Comparison of ENCODE assay signal across 23 mouse cellular contexts in genomic region chr15:22548711-22549271, GRCm38 (mm10). TPM values are rescaled to one million over a fixed set of nuclear protein-coding genes. Genes with fewer than 3 reads are reported as not detected.
DNase-seq lines count a peak whose midpoint lies in the region; ATAC-seq and TF ChIP-seq lines count a peak whose summit lies in the region.
"Had no signal": no experiment of that assay in that cellular context is flagged by ENCODE, and none has a peak within 500 bp of the region (broad histone marks: within the 10 kb centered on the region; RNA-seq: fewer than 3 reads in every experiment).

Gene Cdh18, plus strand, starts transcription at chr15:22549022.

- no peak within 1 kb of the TSS for H3K27ac ChIP-seq in midbrain, embryonic 11.5 days (ENCODE audit: low read depth, low read length)
- no peak within 1 kb of the TSS for H3K27ac ChIP-seq in midbrain, embryonic 10.5 days (replicated peaks)
- no peak within 1 kb of the TSS for H3K27ac ChIP-seq in olfactory bulb, adult 2 months (ENCODE audit: insufficient read depth, low read depth, low read length)
- H3K27ac ChIP-seq: embryonic facial prominence, embryonic 12.5 days; forebrain, embryonic 13.5 days; layer of hippocampus, adult 2 months; liver, embryonic 12.5 days; neural tube, embryonic 13.5 days had no signal

- no peaks in the 10 kb centered on the region for H3K36me3 ChIP-seq in midbrain, embryonic 11.5 days (ENCODE audit: control insufficient read depth, insufficient read depth, low read length)
- H3K36me3 ChIP-seq in midbrain, embryonic 10.5 days: no peaks in the 10 kb centered on the region
- H3K36me3 ChIP-seq: embryonic facial prominence, embryonic 12.5 days; liver, embryonic 12.5 days; neural tube, embryonic 13.5 days had no signal

- WGBS in midbrain, embryonic 11.5 days: 52% methylated on average over 5 of the region's 5 CpGs
- WGBS in midbrain, embryonic 10.5 days: 55% methylated on average over 5 of the region's 5 CpGs
- 39% methylated on average over 5 of the region's 5 CpGs for WGBS in olfactory bulb, adult 2 months

- H3K27me3 ChIP-seq in midbrain, embryonic 11.5 days (ENCODE audit: control insufficient read depth, insufficient read depth, low read length): no peaks in the 10 kb centered on the region
- H3K27me3 ChIP-seq in midbrain, embryonic 10.5 days (ENCODE audit: low read depth, poor library complexity, severe bottlenecking): no peaks in the 10 kb centered on the region
- H3K27me3 ChIP-seq: embryonic facial prominence, embryonic 12.5 days; forebrain, embryonic 13.5 days; liver, embryonic 12.5 days; neural tube, embryonic 13.5 days had no signal

- no peak within 1 kb of the TSS for H3K9ac ChIP-seq in midbrain, embryonic 11.5 days (ENCODE audit: low read length)
- H3K9ac ChIP-seq: embryonic facial prominence, embryonic 12.5 days; forebrain, embryonic 13.5 days; liver, embryonic 12.5 days; neural tube, embryonic 13.5 days had no signal

- H3K9me3 ChIP-seq in midbrain, embryonic 11.5 days (ENCODE audit: control insufficient read depth, low read length): no peaks in the 10 kb centered on the region
- H3K9me3 ChIP-seq in midbrain, embryonic 10.5 days (replicated peaks): no peaks in the 10 kb centered on the region
- H3K9me3 ChIP-seq: embryonic facial prominence, embryonic 12.5 days; forebrain, embryonic 13.5 days; liver, embryonic 12.5 days; neural tube, embryonic 13.5 days had no signal

- TF ChIP-seq POLR2A in olfactory bulb, adult 2 months (IDR thresholded peaks at IDR 0.05; ENCODE audit: insufficient read depth, low read depth, low read length): no peak

- DNase-seq in frontal cortex, postnatal 25 days (ENCODE audit: low spot score in 2 of 2): no peak
- no peak for DNase-seq in midbrain, embryonic 11.5 days (ENCODE audit: low spot score, missing footprints)
- no peak for DNase-seq in midbrain, embryonic 10.5 days (ENCODE audit: low spot score)
- DNase-seq in left cerebral cortex, postnatal 25 days (ENCODE audit: low spot score in 2 of 2): peak in 1 of 2 experiments; percentile 14
- DNase-seq in lung, postnatal 14 days: no peak
- no peak for DNase-seq in kidney, postnatal 25 days
- DNase-seq: adrenal gland, adult 2 months; B cell, adult 2 months; cerebellum, postnatal 25 days; gastrocnemius, postnatal 25 days; kidney, adult 9 months; right cerebral cortex, adult 18-20 months; thymus, adult 18-20 months had no signal

- no peak for TF ChIP-seq CTCF in olfactory bulb, adult 2 months (IDR thresholded peaks at IDR 0.05; ENCODE audit: insufficient read depth, low read depth, low read length)

- H3K4me1 ChIP-seq in midbrain, embryonic 11.5 days (ENCODE audit: control insufficient read depth, insufficient read depth, low read length): no peaks in the 10 kb centered on the region
- no peaks in the 10 kb centered on the region for H3K4me1 ChIP-seq in midbrain, embryonic 10.5 days
- H3K4me1 ChIP-seq in olfactory bulb, adult 2 months (ENCODE audit: control insufficient read depth, insufficient read depth, low read length): no peaks in the 10 kb centered on the region
- H3K4me1 ChIP-seq: embryonic facial prominence, embryonic 12.5 days; forebrain, embryonic 13.5 days; liver, embryonic 12.5 days; neural tube, embryonic 13.5 days had no signal

- H3K4me2 ChIP-seq in midbrain, embryonic 11.5 days: no peak within 1 kb of the TSS
- H3K4me2 ChIP-seq: embryonic facial prominence, embryonic 12.5 days; forebrain, embryonic 13.5 days; heart, embryonic 11.5 days; liver, embryonic 12.5 days; neural tube, embryonic 13.5 days had no signal

- ATAC-seq in frontal cortex, adult (ENCODE audit: low TSS enrichment): peak; percentile 50
- ATAC-seq in midbrain, embryonic 11.5 days (ENCODE audit: low FRiP score): peak; percentile 19; the same call in 1 of the 2 replicates
- ATAC-seq: forebrain, embryonic 13.5 days; liver, embryonic 12.5 days; lung, postnatal 0 days had no signal

- intact Hi-C loops in left cerebral cortex, postnatal 25 days (cut with DNase I): no loop called here

- H3K4me3 ChIP-seq in midbrain, embryonic 11.5 days (ENCODE audit: low read depth, low read length): no peak within 1 kb of the TSS
- no peak within 1 kb of the TSS for H3K4me3 ChIP-seq in midbrain, embryonic 10.5 days
- no peak within 1 kb of the TSS for H3K4me3 ChIP-seq in olfactory bulb, adult 2 months (ENCODE audit: insufficient read depth, low read depth, low read length)
- H3K4me3 ChIP-seq: embryonic facial prominence, embryonic 12.5 days; forebrain, embryonic 13.5 days; layer of hippocampus, adult 2 months; liver, embryonic 12.5 days; neural tube, embryonic 13.5 days had no signal

RNA-seq across cellular contexts. Expression of gene Cdh18, which starts in this region (rescaled TPM):
- polyA plus RNA-seq in midbrain, embryonic 11.5 days (2014; fragmentation: Nextera tagmentation; extraction: Ambion mirVana): 0.42 and 0.57 TPM in 2 replicates
- polyA plus RNA-seq in midbrain, embryonic 10.5 days (2016; fragmentation: Nextera tagmentation; extraction: Ambion mirVana): 0.17 and 0.31 TPM in 2 replicates
- total RNA-seq in left cerebral cortex, postnatal 25 days (2021): 10 to 100 TPM; 28.6 to 30.7 TPM
- not detected in 2 replicates for polyA plus RNA-seq in olfactory bulb, adult 2 months (2012; ENCODE audit: insufficient read depth, insufficient read length, low replicate concordance, missing spikeins)
- total RNA-seq: gastrocnemius, postnatal 25 days; hematopoietic stem cell, adult 5-6 weeks had no signal
- polyA plus RNA-seq: lung, postnatal 0 days had no signal

Comparison
In these comparisons a context has a peak if more than half of its experiments do, and no peak if none do; other contexts are left out.
1. Peak in ATAC-seq in midbrain, embryonic 11.5 days; RNA of the gene not detected or under 1 TPM.